In genomic region chr11:50932040-50932439, GRCm38 (mm10) we compare ENCODE assay signal across 10 mouse cellular contexts. TPM values are rescaled to one million over a fixed set of nuclear protein-coding genes. Genes with fewer than 3 reads are reported as not detected.
A peak's percentile ranks its signal among the peaks of the same experiment; 100 is the strongest.
DNase-seq lines count a peak whose midpoint lies in the region; ATAC-seq lines count a peak whose summit lies in the region.
"Had no signal": no experiment of that assay in that cellular context is flagged by ENCODE, and none has a peak within 500 bp of the region (broad histone marks: within the 10 kb centered on the region; RNA-seq: fewer than 3 reads in every experiment).

No protein-coding gene starts in this region.

- H3K27me3 ChIP-seq in neural tube, embryonic 11.5 days (ENCODE audit: control insufficient read depth, insufficient read depth, low read length), result no peaks in the 10 kb centered on the region
- peaks cover 4% of the 10 kb centered on the region; the same call in 1 of the 2 replicates for H3K27me3 ChIP-seq in hindbrain, embryonic 13.5 days
- H3K27me3 ChIP-seq in midbrain, embryonic 10.5 days (ENCODE audit: low read depth, poor library complexity, severe bottlenecking), result peaks cover 18% of the 10 kb centered on the region

- no peak overlapping the region for H3K4me3 ChIP-seq in neural tube, embryonic 11.5 days (ENCODE audit: low read depth, low read length)
- H3K4me3 ChIP-seq in hindbrain, embryonic 13.5 days, result peak overlapping the region; percentile 65
- H3K4me3 ChIP-seq in midbrain, embryonic 10.5 days, result peak overlapping the region; percentile 69

- peak overlapping the region; percentile 91; the same call in 1 of the 2 replicates for H3K4me2 ChIP-seq in neural tube, embryonic 11.5 days (ENCODE audit: low read depth)
- peak overlapping the region; percentile 89 for H3K4me2 ChIP-seq in hindbrain, embryonic 13.5 days

- no peak for DNase-seq in neural tube, embryonic 11.5 days (ENCODE audit: low spot score)
- DNase-seq in neural tube, embryonic 10.5 days (ENCODE audit: extremely low spot score, low spot score), result no peak
- DNase-seq in midbrain, embryonic 10.5 days (ENCODE audit: low spot score), result no peak
- no peak for DNase-seq in spleen, postnatal 4 days (ENCODE audit: low spot score in 2 of 2)
- DNase-seq in adrenal gland, postnatal 25 days, result no peak
- DNase-seq in right cerebral cortex, postnatal 4 days, result no peak

- H3K9ac ChIP-seq in neural tube, embryonic 11.5 days (ENCODE audit: low read length), result no peak overlapping the region
- 0 out of 2 replicates have a peak overlapping the region, but pooled peaks have one; percentile 44 for H3K9ac ChIP-seq in hindbrain, embryonic 13.5 days

- H3K27ac ChIP-seq in neural tube, embryonic 11.5 days (ENCODE audit: low read depth, low read length), result no peak overlapping the region
- peak overlapping the region; percentile 58; the same call in 1 of the 2 replicates for H3K27ac ChIP-seq in hindbrain, embryonic 13.5 days
- peak overlapping the region; percentile 87 for H3K27ac ChIP-seq in midbrain, embryonic 10.5 days (replicated peaks)

- no peaks in the 10 kb centered on the region for H3K9me3 ChIP-seq in neural tube, embryonic 11.5 days (ENCODE audit: control insufficient read depth, low read length)
- H3K9me3 ChIP-seq in hindbrain, embryonic 13.5 days, result no peaks in the 10 kb centered on the region
- no peaks in the 10 kb centered on the region for H3K9me3 ChIP-seq in midbrain, embryonic 10.5 days (replicated peaks)

- ATAC-seq in neural tube, embryonic 11.5 days (ENCODE audit: insufficient read depth, low FRiP score, low TSS enrichment), result peak; percentile 64
- peak; percentile 58 for ATAC-seq in hindbrain, embryonic 13.5 days (ENCODE audit: low FRiP score)
- ATAC-seq: inflammation-experienced regulatory T-cells, adult 6 months had no signal

- H3K36me3 ChIP-seq in neural tube, embryonic 11.5 days (ENCODE audit: control insufficient read depth, insufficient read depth, low read length), result no peaks in the 10 kb centered on the region
- no peaks in the 10 kb centered on the region for H3K36me3 ChIP-seq in hindbrain, embryonic 13.5 days
- no peaks in the 10 kb centered on the region for H3K36me3 ChIP-seq in midbrain, embryonic 10.5 days

- peaks cover 2% of the 10 kb centered on the region; the same call in 1 of the 2 replicates for H3K4me1 ChIP-seq in neural tube, embryonic 11.5 days (ENCODE audit: control insufficient read depth, insufficient read depth, low read length)
- peaks cover 15% of the 10 kb centered on the region for H3K4me1 ChIP-seq in hindbrain, embryonic 13.5 days (replicated peaks)
- H3K4me1 ChIP-seq in midbrain, embryonic 10.5 days, result peaks cover 18% of the 10 kb centered on the region

- WGBS in neural tube, embryonic 11.5 days, result 90% methylated on average over 1 of the region's 1 CpGs
- 56% methylated on average over 1 of the region's 1 CpGs for WGBS in hindbrain, embryonic 13.5 days
- 85% methylated on average over 1 of the region's 1 CpGs for WGBS in midbrain, embryonic 10.5 days

RNA-seq across cellular contexts. Expression of gene Zfp354b, which starts 0.6 kb away (rescaled TPM):
- 1.4 and 1.6 TPM in 2 replicates for polyA plus RNA-seq in neural tube, embryonic 11.5 days (2014; fragmentation: Nextera tagmentation; extraction: Ambion mirVana)
- 3.4 and 4.3 TPM in 2 replicates for polyA plus RNA-seq in hindbrain, embryonic 13.5 days (2015; fragmentation: Nextera tagmentation; extraction: Ambion mirVana)
- polyA plus RNA-seq in midbrain, embryonic 10.5 days (2016; fragmentation: Nextera tagmentation; extraction: Ambion mirVana), result 0.65 and 0.74 TPM in 2 replicates
- 3.4 and 4.1 TPM in 2 replicates for total RNA-seq in adrenal gland, postnatal 25 days (2021)
- polyA plus RNA-seq: inflammation-experienced regulatory T-cells, adult 6 months had no signal

RNA-seq across cellular contexts. Expression of gene 4933414I15Rik, which starts 11.5 kb away (rescaled TPM):
- polyA plus RNA-seq in neural tube, embryonic 11.5 days (2014; fragmentation: Nextera tagmentation; extraction: Ambion mirVana), result not detected in 2 replicates
- polyA plus RNA-seq in hindbrain, embryonic 13.5 days (2015; fragmentation: Nextera tagmentation; extraction: Ambion mirVana), result not detected in 2 replicates
- polyA plus RNA-seq in midbrain, embryonic 10.5 days (2016; fragmentation: Nextera tagmentation; extraction: Ambion mirVana), result not detected in 2 replicates
- not detected in 2 replicates for total RNA-seq in adrenal gland, postnatal 25 days (2021)
- polyA plus RNA-seq: inflammation-experienced regulatory T-cells, adult 6 months; lung, adult 2 months; thymus, adult 2 months had no signal

RNA-seq across cellular contexts. Expression of gene Zfp2, which starts 16.1 kb away (rescaled TPM):
- polyA plus RNA-seq in neural tube, embryonic 11.5 days (2014; fragmentation: Nextera tagmentation; extraction: Ambion mirVana), result 27.8 and 34.7 TPM in 2 replicates
- polyA plus RNA-seq in hindbrain, embryonic 13.5 days (2015; fragmentation: Nextera tagmentation; extraction: Ambion mirVana), result 44.6 and 46.2 TPM in 2 replicates
- polyA plus RNA-seq in midbrain, embryonic 10.5 days (2016; fragmentation: Nextera tagmentation; extraction: Ambion mirVana), result 25.1 and 29.9 TPM in 2 replicates
- total RNA-seq in adrenal gland, postnatal 25 days (2021), result 7.4 and 11.2 TPM in 2 replicates

RNA-seq across cellular contexts. Expression of gene Prop1, which starts 21.5 kb away (rescaled TPM):
- not detected in 2 replicates for polyA plus RNA-seq in neural tube, embryonic 11.5 days (2014; fragmentation: Nextera tagmentation; extraction: Ambion mirVana)
- not detected in 2 replicates for polyA plus RNA-seq in hindbrain, embryonic 13.5 days (2015; fragmentation: Nextera tagmentation; extraction: Ambion mirVana)
- not detected in 2 replicates for polyA plus RNA-seq in midbrain, embryonic 10.5 days (2016; fragmentation: Nextera tagmentation; extraction: Ambion mirVana)
- not detected in 2 replicates for total RNA-seq in adrenal gland, postnatal 25 days (2021)
- polyA plus RNA-seq: inflammation-experienced regulatory T-cells, adult 6 months; lung, adult 2 months; thymus, adult 2 months had no signal

RNA-seq across cellular contexts. Expression of gene Olfr1378, which starts 34.3 kb away (rescaled TPM):
- polyA plus RNA-seq in neural tube, embryonic 11.5 days (2014; fragmentation: Nextera tagmentation; extraction: Ambion mirVana), result not detected in 2 replicates
- not detected in 2 replicates for polyA plus RNA-seq in hindbrain, embryonic 13.5 days (2015; fragmentation: Nextera tagmentation; extraction: Ambion mirVana)
- polyA plus RNA-seq in midbrain, embryonic 10.5 days (2016; fragmentation: Nextera tagmentation; extraction: Ambion mirVana), result not detected in 2 replicates
- total RNA-seq in adrenal gland, postnatal 25 days (2021), result not detected in 2 replicates
- polyA plus RNA-seq: inflammation-experienced regulatory T-cells, adult 6 months; lung, adult 2 months; thymus, adult 2 months had no signal
